Mouse (Mus musculus): ENCODE data around the gene Cdkl4. TPM values are rescaled to one million over a fixed set of nuclear protein-coding genes. Genes with fewer than 3 reads are reported as not detected.

Gene Cdkl4
- polyA plus RNA-seq, 1 experiment from 2014 or later: 5.5 TPM

- Histone ChIP-seq H3K4me2 (no peak overlapping the region), H3K9ac (no peak overlapping the region), H3K4me3 (no peak overlapping the region), H3K27me3 (replicated peaks) (no peaks in the 10 kb centered on the region), H3K4me1 (no peaks in the 10 kb centered on the region), H3K27ac (no peak overlapping the region), H3K36me3 (replicated peaks) (no peaks in the 10 kb centered on the region), H3K9me3 (no peaks in the 10 kb centered on the region)
- WGBS: 59% methylated on average over 4 of the region's 4 CpGs
- ATAC-seq (replicated peaks): no peak
These were observed 67.8 kb downstream of the Cdkl4 start for GRCm38 (mm10) chr17:80509494-80510458.

- H3K4me1 ChIP-seq: no peaks in the 10 kb centered on the region
- no peak overlapping the region for H3K9ac ChIP-seq
- H3K9me3 ChIP-seq: no peaks in the 10 kb centered on the region
- 88% methylated on average over 6 of the region's 6 CpGs for WGBS
- H3K4me2 ChIP-seq: no peak overlapping the region
- H3K4me3 ChIP-seq: no peak overlapping the region
- no peaks in the 10 kb centered on the region for H3K36me3 ChIP-seq (replicated peaks)
- ATAC-seq (replicated peaks): no peak
- no peaks in the 10 kb centered on the region for H3K27me3 ChIP-seq (replicated peaks)
- H3K27ac ChIP-seq: no peak overlapping the region
These were observed 71.8 kb downstream of the Cdkl4 start for GRCm38 (mm10) chr17:80505766-80506165.

GRCm38 (mm10) chr17:80505342-80505741, 72.3 kb downstream of the Cdkl4 start:
- no peak overlapping the region for H3K27ac ChIP-seq
- ATAC-seq (replicated peaks): no peak
- H3K27me3 ChIP-seq (replicated peaks): no peaks in the 10 kb centered on the region
- no peak overlapping the region for H3K4me3 ChIP-seq
- no peaks in the 10 kb centered on the region for H3K9me3 ChIP-seq
- H3K36me3 ChIP-seq (replicated peaks): no peaks in the 10 kb centered on the region
- 84% methylated on average over 4 of the region's 4 CpGs for WGBS
- no peak overlapping the region for H3K4me2 ChIP-seq
- H3K4me1 ChIP-seq: no peaks in the 10 kb centered on the region
- H3K9ac ChIP-seq: no peak overlapping the region

- WGBS: 84% methylated on average over 2 of the region's 2 CpGs
- Histone ChIP-seq H3K27ac (no peak overlapping the region), H3K4me1 (no peaks in the 10 kb centered on the region), H3K9ac (no peak overlapping the region), H3K4me2 (no peak overlapping the region), H3K4me3 (no peak overlapping the region), H3K36me3 (replicated peaks) (no peaks in the 10 kb centered on the region), H3K9me3 (no peaks in the 10 kb centered on the region), H3K27me3 (replicated peaks) (no peaks in the 10 kb centered on the region)
- ATAC-seq (replicated peaks): no peak
These were observed 75.8 kb downstream of the Cdkl4 start for GRCm38 (mm10) chr17:80501805-80502172.

GRCm38 (mm10) chr17:80501037-80501804, 76.4 kb downstream of the Cdkl4 start:
- ATAC-seq (replicated peaks): no peak
- no peak overlapping the region for H3K4me3 ChIP-seq
- H3K27me3 ChIP-seq (replicated peaks): no peaks in the 10 kb centered on the region
- no peak overlapping the region for H3K4me2 ChIP-seq
- 71% methylated on average over 5 of the region's 5 CpGs for whole genome bisulfite sequencing
- no peaks in the 10 kb centered on the region for H3K4me1 ChIP-seq
- no peaks in the 10 kb centered on the region for H3K36me3 ChIP-seq (replicated peaks)
- H3K9me3 ChIP-seq: no peaks in the 10 kb centered on the region
- H3K27ac ChIP-seq: no peak overlapping the region
- H3K9ac ChIP-seq: no peak overlapping the region

GRCm38 (mm10) chr17:80500025-80500424, 77.6 kb downstream of the Cdkl4 start:
- no peaks in the 10 kb centered on the region for H3K27me3 ChIP-seq (replicated peaks)
- no peaks in the 10 kb centered on the region for H3K9me3 ChIP-seq
- no peaks in the 10 kb centered on the region for H3K36me3 ChIP-seq (replicated peaks)
- H3K27ac ChIP-seq: no peak overlapping the region
- no peak overlapping the region for H3K4me3 ChIP-seq
- no peak for ATAC-seq (replicated peaks)
- no peaks in the 10 kb centered on the region for H3K4me1 ChIP-seq
- no peak overlapping the region for H3K4me2 ChIP-seq
- WGBS: 82% methylated on average over 4 of the region's 4 CpGs
- no peak overlapping the region for H3K9ac ChIP-seq

- H3K9me3 ChIP-seq: no peaks in the 10 kb centered on the region
- H3K4me1 ChIP-seq: no peaks in the 10 kb centered on the region
- H3K27me3 ChIP-seq (replicated peaks): no peaks in the 10 kb centered on the region
- no peaks in the 10 kb centered on the region for H3K36me3 ChIP-seq (replicated peaks)
- H3K4me3 ChIP-seq: no peak overlapping the region
- no peak overlapping the region for H3K9ac ChIP-seq
- no peak for ATAC-seq (replicated peaks)
- no peak overlapping the region for H3K27ac ChIP-seq
- 69% methylated on average over 11 of the region's 11 CpGs for WGBS
- H3K4me2 ChIP-seq: no peak overlapping the region
These were observed 78.9 kb downstream of the Cdkl4 start for GRCm38 (mm10) chr17:80498600-80499268.

GRCm38 (mm10) chr17:80497183-80497601, 80.4 kb downstream of the Cdkl4 start:
- no peak for ATAC-seq (replicated peaks)
- H3K27me3 ChIP-seq (replicated peaks): no peaks in the 10 kb centered on the region
- 39% methylated on average over 9 of the region's 9 CpGs for WGBS

GRCm38 (mm10) chr17:80496607-80497170, 80.9 kb downstream of the Cdkl4 start:
- Histone ChIP-seq H3K9ac (no peak overlapping the region), H3K4me1 (no peaks in the 10 kb centered on the region), H3K27me3 (replicated peaks) (no peaks in the 10 kb centered on the region), H3K36me3 (replicated peaks) (no peaks in the 10 kb centered on the region), H3K4me2 (no peak overlapping the region), H3K9me3 (no peaks in the 10 kb centered on the region), H3K27ac (no peak overlapping the region), H3K4me3 (no peak overlapping the region)
- WGBS: 89% methylated on average over 8 of the region's 8 CpGs
- no peak for ATAC-seq (replicated peaks)

More at GRCm38 (mm10) chr17:80497183-80497601, 80.4 kb downstream of the Cdkl4 start:
- Histone ChIP-seq H3K9me3 (no peaks in the 10 kb centered on the region), H3K4me2 (no peak overlapping the region), H3K36me3 (replicated peaks) (no peaks in the 10 kb centered on the region), H3K27ac (no peak overlapping the region), H3K9ac (no peak overlapping the region), H3K4me3 (no peak overlapping the region), H3K4me1 (no peaks in the 10 kb centered on the region)

- no peaks in the 10 kb centered on the region for H3K4me1 ChIP-seq
- no peaks in the 10 kb centered on the region for H3K36me3 ChIP-seq (replicated peaks)
- 75% methylated on average over 6 of the region's 6 CpGs for WGBS
These were observed 81.4 kb downstream of the Cdkl4 start for GRCm38 (mm10) chr17:80496185-80496584.

GRCm38 (mm10) chr17:80493891-80494290, 83.7 kb downstream of the Cdkl4 start:
- Histone ChIP-seq H3K4me3 (no peak overlapping the region), H3K9me3 (no peaks in the 10 kb centered on the region), H3K27ac (no peak overlapping the region), H3K36me3 (replicated peaks) (no peaks in the 10 kb centered on the region), H3K4me1 (no peaks in the 10 kb centered on the region), H3K9ac (no peak overlapping the region), H3K27me3 (replicated peaks) (no peaks in the 10 kb centered on the region), H3K4me2 (no peak overlapping the region)
- no peak for ATAC-seq (replicated peaks)
- WGBS: 88% methylated on average over 1 of the region's 1 CpGs

More at GRCm38 (mm10) chr17:80496185-80496584, 81.4 kb downstream of the Cdkl4 start:
- Histone ChIP-seq H3K4me2 (no peak overlapping the region), H3K27me3 (replicated peaks) (no peaks in the 10 kb centered on the region), H3K9me3 (no peaks in the 10 kb centered on the region), H3K4me3 (no peak overlapping the region), H3K27ac (no peak overlapping the region), H3K9ac (no peak overlapping the region)
- no peak for ATAC-seq (replicated peaks)

- no peak for ATAC-seq (replicated peaks)
- H3K27me3 ChIP-seq (replicated peaks): no peaks in the 10 kb centered on the region
- no peaks in the 10 kb centered on the region for H3K9me3 ChIP-seq
- H3K4me2 ChIP-seq: no peak overlapping the region
- no peak overlapping the region for H3K27ac ChIP-seq
- WGBS: 94% methylated on average over 4 of the region's 4 CpGs
- H3K36me3 ChIP-seq (replicated peaks): no peaks in the 10 kb centered on the region
- H3K9ac ChIP-seq: no peak overlapping the region
- H3K4me3 ChIP-seq: no peak overlapping the region
- H3K4me1 ChIP-seq: no peaks in the 10 kb centered on the region
These were observed 84.8 kb downstream of the Cdkl4 start for GRCm38 (mm10) chr17:80492811-80493210.
